Mouse (Mus musculus) lung, embryonic 16.5 days (tissue): ENCODE data around the gene Sestd1. TPM values are rescaled to one million over a fixed set of nuclear protein-coding genes. Genes with fewer than 3 reads are reported as not detected.

ENCODE experiments used
- ATAC-seq: fragments of 200-750 bp; cut with Nextera tagmentation; 2 replicates; pipeline ENCODE4 v1.8.0; 2017; ENCODE audit warnings: low read depth, mild to moderate bottlenecking, moderate library complexity
- H3K27ac ChIP-seq: fragments of 300-500 bp; sonication (generic); 2 replicates; pipeline ENCODE4 v1.5.1; 2014; ENCODE audit warnings: mild to moderate bottlenecking, control low read depth, low read length
- H3K27me3 ChIP-seq: fragments of 300-500 bp; sonication (generic); 2 replicates; pipeline ENCODE4 v1.6.1; 2014; ENCODE audit warnings: low read depth, low read length, mixed read lengths; ENCODE audit not compliant: control insufficient read depth, insufficient read depth
- H3K36me3 ChIP-seq: fragments of 300-500 bp; sonication (generic); 2 replicates; pipeline ENCODE4 v1.6.1; 2014; ENCODE audit warnings: low read length; ENCODE audit not compliant: control insufficient read depth, insufficient read depth
- H3K4me1 ChIP-seq: fragments of 300-500 bp; sonication (generic); replicated peaks from 2 replicates; pipeline ENCODE4 v1.6.1; 2014; ENCODE audit warnings: low read length, mixed read lengths; ENCODE audit not compliant: control insufficient read depth, insufficient read depth
- H3K4me2 ChIP-seq: fragments of 300-500 bp; sonication (generic); 2 replicates; pipeline ENCODE4 v1.6.1; 2014; ENCODE audit warnings: low read depth, low read length, control low read depth
- H3K4me3 ChIP-seq: fragments of 300-500 bp; sonication (generic); 2 replicates; pipeline ENCODE4 v1.5.1; 2014; ENCODE audit warnings: mild to moderate bottlenecking, low read length, control low read depth
- H3K9ac ChIP-seq: fragments of 300-500 bp; sonication (generic); 2 replicates; pipeline ENCODE4 v1.6.1; 2014; ENCODE audit warnings: low read length, control low read depth
- H3K9me3 ChIP-seq: fragments of 300-500 bp; sonication (generic); 2 replicates; pipeline ENCODE4 v1.6.1; 2016; ENCODE audit warnings: low read length; ENCODE audit not compliant: control insufficient read depth
- WGBS: fragments of 180-500 bp; shearing (Covaris S2); extraction: QIAGEN DNeasy Blood & Tissue Kit; methylation state at CpG from one replicate; pipeline ENCODE4 v1.1.7; 2014; 5-methylcytosine and 5-hydroxymethylcytosine counted together
- polyA plus RNA-seq: library from polyadenylated mRNA; unstranded; fragments of >200 nt; fragmentation: Nextera tagmentation; extraction: Ambion mirVana; gene quantifications from 2 replicates; pipeline ENCODE4 v1.2.1, GENCODE M21; 2015

The Sestd1 gene
- 14.8 and 17.1 TPM in 2 replicates for polyA plus RNA-seq

DNA sequence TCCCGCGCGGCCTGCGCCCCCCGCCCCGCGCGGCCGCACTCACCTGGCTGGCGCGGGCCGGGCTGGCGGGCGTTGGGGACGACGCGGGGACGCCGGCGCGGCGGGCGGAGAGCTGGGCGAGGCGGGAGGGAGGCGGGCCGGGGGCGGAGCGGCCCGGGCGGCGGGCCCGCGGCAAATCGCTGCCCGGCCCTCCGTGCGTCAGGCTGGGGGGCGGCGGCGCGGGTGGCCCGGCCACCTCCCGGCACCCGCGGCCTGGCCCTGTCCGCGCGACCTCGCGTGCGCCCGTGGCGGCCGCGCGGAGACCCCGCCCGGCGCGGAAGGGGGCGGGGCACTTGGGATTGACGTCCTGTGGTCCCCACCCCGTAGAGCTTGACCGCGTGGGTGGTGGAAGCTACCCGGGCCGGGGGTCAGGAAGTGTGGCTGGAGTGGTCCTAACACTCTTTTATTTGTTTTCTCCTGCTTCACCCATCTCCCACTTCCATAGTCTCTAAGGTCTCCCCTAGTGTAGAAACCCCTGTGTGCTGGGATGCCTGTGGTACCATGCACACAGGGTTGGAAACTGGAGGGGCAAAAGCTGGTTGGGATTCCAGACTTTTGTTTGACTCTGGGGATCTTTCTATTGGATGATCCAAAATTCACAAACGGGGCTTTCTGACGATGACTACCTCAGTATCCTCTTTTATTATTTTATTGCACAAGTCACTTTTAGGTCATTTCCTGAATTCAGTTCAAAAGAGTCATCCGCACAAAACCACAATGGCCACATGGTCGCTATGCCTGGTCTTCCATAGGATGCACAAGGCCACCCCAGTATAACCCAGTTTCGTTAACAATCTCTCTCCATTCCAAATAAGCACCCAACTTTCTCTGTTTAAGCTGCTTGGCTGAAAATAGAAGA lies at the start of gene Sestd1:
TSS of gene Sestd1 (minus strand) at position 81 of the 898 bp plus-strand sequence.
- H3K27me3 ChIP-seq = no peaks in the 10 kb centered on the region
- 7% methylated on average over 37 of the region's 73 CpGs for WGBS
- peaks cover 4% of the 10 kb centered on the region; the same call in 1 of the 2 replicates for H3K4me1 ChIP-seq
- H3K27ac ChIP-seq = peak within 1 kb of the TSS; percentile 68
- H3K9ac ChIP-seq = peak within 1 kb of the TSS; percentile 96
- H3K4me3 ChIP-seq = peak within 1 kb of the TSS; percentile 98
- peak; percentile 92 for ATAC-seq
- no peaks in the 10 kb centered on the region for H3K36me3 ChIP-seq
- no peaks in the 10 kb centered on the region for H3K9me3 ChIP-seq
- H3K4me2 ChIP-seq = peak within 1 kb of the TSS; percentile 91

DNA sequence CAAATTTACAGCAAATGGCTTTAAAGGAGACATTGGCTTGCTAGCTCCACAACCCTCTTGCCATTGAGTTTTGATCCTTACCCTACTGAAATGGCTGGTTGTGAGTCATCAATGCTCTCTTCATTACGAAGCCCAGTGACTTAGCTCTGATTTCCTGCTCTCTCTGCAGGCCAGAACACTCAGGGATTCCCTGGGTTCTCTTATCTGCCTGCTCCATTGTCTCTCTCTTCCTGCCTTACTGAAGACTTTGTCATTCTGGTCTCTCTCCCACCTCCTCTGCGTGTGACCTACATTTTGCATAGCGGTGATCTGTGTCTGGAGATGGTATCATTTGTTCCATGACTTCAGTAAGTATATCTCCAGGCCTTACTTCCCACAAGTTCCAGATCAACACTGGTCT lies 46.9 kb upstream of the Sestd1 start:
- WGBS = 69% methylated on average over 3 of the region's 3 CpGs
- H3K4me1 ChIP-seq = peaks cover 5% of the 10 kb centered on the region
- no peak for ATAC-seq

DNA sequence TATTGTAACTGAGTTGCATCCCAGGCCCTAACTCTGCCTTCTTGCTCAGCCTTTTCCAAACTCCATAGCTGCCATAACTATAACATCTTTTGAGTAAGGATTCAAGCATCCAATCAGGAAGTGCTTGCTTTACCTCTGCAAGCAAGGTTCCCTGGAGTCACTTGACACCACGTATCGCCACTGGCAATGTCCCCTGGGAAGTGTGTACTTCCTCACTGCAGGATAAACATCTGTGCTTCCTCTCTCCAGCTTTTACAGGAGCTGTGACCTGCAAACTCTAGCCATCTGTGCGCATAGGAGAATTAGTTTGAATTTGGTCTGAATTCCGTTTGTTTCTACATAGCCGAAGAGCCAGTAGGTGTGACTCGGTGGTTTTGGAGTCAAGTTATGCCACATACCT lies 43.3 kb upstream of the Sestd1 start:
- ATAC-seq = no peak
- WGBS = 26% methylated on average over 6 of the region's 6 CpGs
- no peaks in the 10 kb centered on the region for H3K9me3 ChIP-seq
- no peak overlapping the region for H3K4me3 ChIP-seq
- no peak overlapping the region for H3K27ac ChIP-seq
- no peaks in the 10 kb centered on the region for H3K27me3 ChIP-seq
- H3K4me2 ChIP-seq = no peak overlapping the region
- H3K36me3 ChIP-seq = no peaks in the 10 kb centered on the region
- H3K9ac ChIP-seq = no peak overlapping the region
- H3K4me1 ChIP-seq = peaks cover 5% of the 10 kb centered on the region

More for the DNA sequence above, 46.9 kb upstream of the Sestd1 start:
- no peaks in the 10 kb centered on the region for H3K36me3 ChIP-seq
- H3K9ac ChIP-seq = no peak overlapping the region
- H3K27ac ChIP-seq = no peak overlapping the region
- no peak overlapping the region for H3K4me3 ChIP-seq
- H3K9me3 ChIP-seq = no peaks in the 10 kb centered on the region
- no peaks in the 10 kb centered on the region for H3K27me3 ChIP-seq
- no peak overlapping the region for H3K4me2 ChIP-seq

DNA sequence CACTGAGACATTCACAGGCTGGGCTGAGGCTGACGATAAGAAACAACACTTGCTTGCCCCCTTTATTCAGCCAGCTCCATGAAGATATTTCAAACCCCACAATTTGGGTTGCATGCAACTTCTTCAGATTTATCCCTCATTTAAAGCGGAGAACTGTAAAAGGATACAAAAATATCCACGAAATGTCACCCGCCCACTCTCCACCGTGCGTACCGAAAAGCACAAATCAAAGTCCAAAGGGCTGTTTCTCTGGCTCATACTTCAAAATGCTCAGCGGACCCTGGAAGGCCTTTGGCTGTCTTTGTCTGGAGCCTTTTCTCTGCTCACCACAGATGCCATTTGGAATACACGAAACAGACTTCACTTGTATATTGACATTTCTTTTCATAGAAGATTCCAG lies 42.8 kb upstream of the Sestd1 start:
- Histone ChIP-seq H3K9me3 (no peaks in the 10 kb centered on the region), H3K36me3 (no peaks in the 10 kb centered on the region), H3K4me1 (peaks cover 5% of the 10 kb centered on the region), H3K9ac (no peak overlapping the region), H3K27ac (no peak overlapping the region), H3K4me3 (no peak overlapping the region), H3K27me3 (no peaks in the 10 kb centered on the region), H3K4me2 (no peak overlapping the region)
- ATAC-seq = no peak
- WGBS = 63% methylated on average over 9 of the region's 9 CpGs

DNA sequence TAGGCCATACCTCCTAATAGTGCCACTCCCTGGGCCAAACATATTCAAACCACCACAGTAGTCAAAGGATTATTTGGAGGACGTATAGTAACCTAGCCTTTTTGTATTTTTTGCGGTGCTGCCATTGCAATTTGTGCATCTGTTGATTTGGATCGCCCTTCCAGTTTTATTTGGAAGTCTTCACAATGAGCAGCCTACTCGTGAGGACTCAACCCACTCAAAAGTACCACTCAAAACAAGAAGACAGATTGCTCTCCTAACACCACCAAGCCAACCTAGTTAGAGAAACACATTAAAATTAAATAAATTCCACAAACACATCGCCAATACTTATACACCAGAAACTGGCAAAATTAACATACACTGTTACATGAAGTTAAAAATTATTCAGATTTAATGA lies 38.8 kb upstream of the Sestd1 start:
- Histone ChIP-seq H3K4me1 (peaks cover 11% of the 10 kb centered on the region), H3K4me3 (no peak overlapping the region), H3K9me3 (no peaks in the 10 kb centered on the region), H3K9ac (no peak overlapping the region), H3K27me3 (no peaks in the 10 kb centered on the region), H3K27ac (no peak overlapping the region), H3K36me3 (no peaks in the 10 kb centered on the region), H3K4me2 (no peak overlapping the region)
- no peak for ATAC-seq
- 89% methylated on average over 5 of the region's 5 CpGs for WGBS

- H3K4me1 ChIP-seq = peaks cover 6% of the 10 kb centered on the region
- H3K27me3 ChIP-seq = no peaks in the 10 kb centered on the region
- peak; percentile 94 for ATAC-seq
- H3K9ac ChIP-seq = no peak overlapping the region
- no peaks in the 10 kb centered on the region for H3K36me3 ChIP-seq
- WGBS = 17% methylated on average over 7 of the region's 7 CpGs
- no peak overlapping the region for H3K27ac ChIP-seq
- no peak overlapping the region for H3K4me2 ChIP-seq
- H3K4me3 ChIP-seq = no peak overlapping the region
- H3K9me3 ChIP-seq = no peaks in the 10 kb centered on the region
Measured at GRCm38 (mm10) chr2:77316961-77317360, 36.6 kb upstream of the Sestd1 start.

GRCm38 (mm10) chr2:77313846-77314245 lies 33.5 kb upstream of the Sestd1 start:
- no peak for ATAC-seq
- WGBS = 87% methylated on average over 10 of the region's 10 CpGs
- H3K9ac ChIP-seq = no peak overlapping the region
- no peak overlapping the region for H3K27ac ChIP-seq
- no peaks in the 10 kb centered on the region for H3K27me3 ChIP-seq
- no peak overlapping the region for H3K4me3 ChIP-seq
- no peak overlapping the region for H3K4me2 ChIP-seq
- H3K36me3 ChIP-seq = no peaks in the 10 kb centered on the region
- H3K4me1 ChIP-seq = peaks cover 6% of the 10 kb centered on the region
- no peaks in the 10 kb centered on the region for H3K9me3 ChIP-seq

GRCm38 (mm10) chr2:77312616-77313015 lies 32.2 kb upstream of the Sestd1 start:
- no peak overlapping the region for H3K4me3 ChIP-seq
- H3K36me3 ChIP-seq = no peaks in the 10 kb centered on the region
- no peak overlapping the region for H3K4me2 ChIP-seq
- no peak overlapping the region for H3K27ac ChIP-seq
- no peak for ATAC-seq
- no peak overlapping the region for H3K9ac ChIP-seq
- H3K4me1 ChIP-seq = peaks cover 6% of the 10 kb centered on the region
- WGBS = 57% methylated on average over 9 of the region's 9 CpGs
- H3K9me3 ChIP-seq = no peaks in the 10 kb centered on the region
- H3K27me3 ChIP-seq = no peaks in the 10 kb centered on the region

- Histone ChIP-seq H3K4me3 (no peak overlapping the region), H3K27ac (no peak overlapping the region), H3K27me3 (no peaks in the 10 kb centered on the region), H3K36me3 (no peaks in the 10 kb centered on the region), H3K4me2 (no peak overlapping the region), H3K4me1 (peaks cover 4% of the 10 kb centered on the region; the same call in 1 of the 2 replicates), H3K9ac (no peak overlapping the region), H3K9me3 (no peaks in the 10 kb centered on the region)
- 47% methylated on average over 7 of the region's 7 CpGs for WGBS
- 0 out of 2 replicates have a peak, but pooled peaks have one; percentile 20 for ATAC-seq
Measured at GRCm38 (mm10) chr2:77309313-77309712, 28.9 kb upstream of the Sestd1 start.
